Mouse (Mus musculus) liver, adult (tissue): ENCODE data around the gene Tmtc1.

Experiments
- GATA4 ChIP-seq: IDR thresholded peaks from 2 replicates; pipeline ENCODE4 v1.6.1; 2014; ENCODE audit warnings: mild to moderate bottlenecking, low read length; ENCODE audit not compliant: insufficient replicate concordance

The Tmtc1 gene

DNA sequence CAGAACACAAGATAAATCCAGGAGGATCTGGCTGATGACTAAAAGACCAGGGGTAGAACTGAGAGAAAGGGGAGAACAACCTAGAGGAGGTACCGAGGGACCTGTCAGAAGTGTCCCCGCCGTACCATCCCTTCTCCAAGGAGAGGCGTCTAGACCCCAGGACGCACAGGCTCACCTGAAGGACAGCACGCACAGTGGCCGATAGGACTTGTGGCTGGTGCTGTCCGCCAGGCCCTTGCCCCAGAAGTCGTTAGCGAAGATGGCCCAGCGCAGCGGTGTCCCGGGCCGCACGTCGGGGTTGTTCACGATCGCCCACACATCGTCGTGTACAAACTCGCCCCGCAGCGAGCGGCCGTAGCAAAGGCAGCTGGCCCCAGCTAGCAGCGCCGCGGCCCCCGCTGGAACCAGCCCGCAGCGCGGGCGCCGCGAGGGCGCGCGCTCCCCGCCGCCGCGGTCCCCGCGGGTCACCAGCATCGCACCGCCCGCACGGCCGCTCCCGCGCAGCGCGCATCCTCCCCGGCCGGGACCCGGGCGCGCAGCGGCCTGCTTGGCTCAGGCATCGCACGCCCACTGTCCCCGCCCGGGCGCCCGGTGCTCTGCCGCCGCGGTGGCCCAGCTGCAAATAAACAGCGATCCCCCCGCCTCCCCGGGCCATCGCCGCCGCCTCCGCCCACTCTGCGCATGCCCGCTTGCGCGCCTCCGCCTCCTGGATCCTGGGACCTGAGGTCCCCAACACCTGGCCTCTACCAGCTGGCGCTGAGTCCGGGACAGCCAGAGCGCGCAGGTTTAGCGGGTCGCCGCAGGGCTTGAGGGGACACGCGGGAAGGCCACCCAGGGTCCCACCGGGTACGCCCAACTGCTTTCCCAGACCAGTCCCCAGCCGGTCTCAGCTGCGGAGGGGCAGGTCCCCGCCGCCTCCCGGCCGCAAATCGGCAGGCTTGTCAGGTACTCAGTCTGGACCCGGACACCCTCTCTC, at the start of gene Tmtc1:
Tmtc1 (minus strand) TSS at position 664 of the 976 bp plus-strand sequence.
- TF ChIP-seq GATA4: no peak

GRCm38 (mm10) chr6:148491849-148492248, 47.7 kb upstream of the Tmtc1 start:
- TF ChIP-seq GATA4: no peak

- no peak for TF ChIP-seq GATA4
Measured at GRCm38 (mm10) chr6:148486756-148487155, 42.6 kb upstream of the Tmtc1 start.

DNA sequence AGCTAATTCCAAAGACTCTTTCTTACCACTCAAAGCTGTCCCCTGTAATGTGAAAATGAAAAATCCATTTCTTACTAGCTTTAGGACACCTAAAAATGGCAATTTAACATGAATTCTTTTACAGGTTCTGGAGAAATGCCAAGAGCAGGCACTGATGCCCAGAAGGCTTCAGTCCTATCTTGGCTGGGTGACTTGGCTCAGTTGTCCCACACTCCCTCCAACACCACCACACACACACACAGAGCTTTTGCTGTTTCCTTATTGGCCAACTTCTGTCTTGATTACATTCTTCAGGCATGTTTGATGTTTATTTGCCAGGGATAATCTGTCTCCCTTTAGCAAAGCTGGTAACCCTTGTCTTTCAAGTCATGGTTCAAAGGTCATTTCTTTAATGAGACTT, 37.7 kb upstream of the Tmtc1 start:
- no peak for TF ChIP-seq GATA4

DNA sequence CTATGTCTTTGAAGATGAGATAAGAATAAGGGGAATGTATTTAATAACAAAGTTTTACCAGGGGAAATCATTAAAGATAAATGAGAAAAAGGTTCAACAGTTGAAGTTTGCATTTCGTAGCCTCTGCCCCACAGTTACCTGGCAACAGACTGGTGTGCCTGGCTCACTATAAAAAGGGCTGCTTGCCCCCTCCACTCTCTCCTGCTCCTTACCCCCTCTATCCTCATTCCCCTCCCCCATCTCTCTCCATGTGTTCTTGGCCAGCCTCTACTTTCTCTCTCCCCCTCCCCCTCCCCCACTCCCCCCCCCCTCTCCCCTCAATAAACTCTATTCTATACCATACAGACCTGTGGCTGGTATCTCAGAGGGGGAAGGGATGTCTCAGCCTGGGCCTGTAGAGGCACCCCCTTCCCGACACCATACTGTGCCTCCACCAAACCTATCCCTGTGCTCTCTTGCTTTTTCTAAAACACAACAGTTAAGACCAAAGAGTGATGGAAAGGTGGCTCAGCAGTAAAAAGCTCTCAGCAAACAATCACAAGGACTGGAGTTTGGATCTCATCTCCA, 35.6 kb upstream of the Tmtc1 start:
- TF ChIP-seq GATA4: no peak

DNA sequence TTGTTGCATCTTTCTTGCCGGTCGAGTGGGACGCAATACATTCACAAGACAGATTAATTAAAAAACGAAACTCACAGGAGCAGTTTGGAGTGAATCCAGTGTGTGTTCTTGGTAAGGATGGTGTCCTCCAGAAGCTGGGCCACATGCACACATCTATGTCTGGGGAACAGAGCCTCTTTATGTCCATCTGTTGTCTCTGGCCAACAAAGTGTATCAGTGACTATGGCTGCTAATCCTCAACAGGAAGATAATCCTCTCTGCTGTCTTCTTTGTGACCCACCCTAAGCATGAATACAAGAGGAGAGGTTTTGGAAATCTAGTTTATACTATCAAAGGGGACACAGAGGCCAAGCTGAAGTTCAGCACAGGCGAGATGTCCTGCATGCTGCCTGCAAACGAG, 34.2 kb upstream of the Tmtc1 start:
- TF ChIP-seq GATA4: no peak

DNA sequence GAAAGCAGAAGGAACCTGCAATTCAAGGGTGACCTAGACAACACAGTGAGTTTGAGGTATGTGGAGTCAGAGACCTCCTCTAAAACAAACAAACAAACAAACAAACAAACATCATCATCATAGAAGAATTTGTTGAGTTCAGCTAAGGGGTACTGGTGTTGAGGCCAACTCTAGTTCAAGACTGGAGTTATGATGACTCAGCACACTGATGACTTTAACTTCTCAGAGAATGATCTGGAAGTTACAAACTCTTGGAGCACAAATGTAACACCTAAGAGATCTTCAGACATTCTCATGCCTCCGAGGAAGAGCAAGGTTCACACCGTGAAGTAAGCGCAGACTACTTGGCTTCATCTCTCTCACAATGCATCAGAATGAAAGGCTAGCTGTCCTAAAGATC, 28.1 kb upstream of the Tmtc1 start:
- TF ChIP-seq GATA4: no peak

DNA sequence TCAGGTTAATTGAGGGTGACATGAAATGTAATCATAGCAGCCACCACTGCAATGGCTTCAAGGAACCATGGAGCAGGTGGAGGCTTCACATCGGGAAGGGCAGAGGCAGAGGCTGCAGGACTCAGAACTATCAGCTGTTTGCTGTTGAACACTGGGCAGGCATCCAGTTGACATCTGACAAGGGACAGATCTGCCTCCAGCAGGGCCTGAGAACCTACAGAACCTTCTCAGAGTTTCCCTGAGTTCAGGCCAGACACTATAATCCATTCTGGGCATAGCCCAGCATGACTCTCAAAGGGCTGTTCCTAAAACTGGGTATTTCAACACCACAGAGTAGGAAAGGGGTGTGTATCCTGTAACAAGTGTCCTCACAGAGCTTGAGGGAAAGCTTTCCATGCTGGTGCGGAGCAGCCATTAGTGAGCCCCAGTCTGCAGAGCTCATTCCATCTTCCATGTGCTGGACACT, 23.8 kb upstream of the Tmtc1 start:
- no peak for TF ChIP-seq GATA4

GRCm38 (mm10) chr6:148467170-148467921, 23.2 kb upstream of the Tmtc1 start:
- no peak for TF ChIP-seq GATA4

DNA sequence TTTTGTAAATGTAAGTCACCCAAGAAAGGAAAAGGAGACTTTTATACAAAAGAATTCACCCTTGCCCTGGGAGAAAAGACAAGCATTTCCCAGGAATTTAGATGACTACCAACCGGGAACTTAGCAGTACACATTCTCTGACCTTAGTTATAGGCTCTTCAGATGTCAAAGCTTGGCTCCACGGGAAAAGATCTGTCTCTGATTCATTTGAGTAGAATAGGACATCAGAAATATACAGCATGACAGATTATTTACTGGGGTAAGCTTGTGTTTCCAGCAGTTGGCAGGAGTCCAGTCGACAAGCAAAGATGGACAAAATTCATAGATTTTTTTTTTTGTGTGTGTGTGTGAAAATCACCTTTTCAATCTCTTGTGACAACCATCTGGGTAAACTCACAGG, 15.4 kb upstream of the Tmtc1 start:
- TF ChIP-seq GATA4: no peak

DNA sequence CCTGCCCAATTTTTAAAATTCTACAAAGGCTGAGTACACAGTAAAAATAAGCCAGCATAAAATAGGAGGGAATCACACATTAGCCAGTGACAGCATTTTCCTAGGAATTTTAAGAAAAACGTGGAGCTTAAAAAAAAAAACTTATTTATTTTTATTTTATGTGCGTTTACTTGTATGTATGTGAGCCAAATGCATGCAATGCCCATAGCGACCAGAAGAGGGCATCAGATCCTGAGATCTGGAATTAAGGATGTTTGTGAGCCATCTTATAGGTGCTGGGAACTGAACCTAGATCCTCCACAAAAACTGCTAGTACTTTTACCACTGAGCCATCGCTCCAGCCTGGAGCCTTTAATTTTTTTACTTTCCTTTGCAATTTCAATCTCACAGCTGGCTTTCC, 11.3 kb upstream of the Tmtc1 start:
- no peak for TF ChIP-seq GATA4

- TF ChIP-seq GATA4: no peak
Measured at GRCm38 (mm10) chr6:148454740-148455139, 10.6 kb upstream of the Tmtc1 start.

GRCm38 (mm10) chr6:148448151-148448550, 4.0 kb upstream of the Tmtc1 start:
- TF ChIP-seq GATA4: no peak

DNA sequence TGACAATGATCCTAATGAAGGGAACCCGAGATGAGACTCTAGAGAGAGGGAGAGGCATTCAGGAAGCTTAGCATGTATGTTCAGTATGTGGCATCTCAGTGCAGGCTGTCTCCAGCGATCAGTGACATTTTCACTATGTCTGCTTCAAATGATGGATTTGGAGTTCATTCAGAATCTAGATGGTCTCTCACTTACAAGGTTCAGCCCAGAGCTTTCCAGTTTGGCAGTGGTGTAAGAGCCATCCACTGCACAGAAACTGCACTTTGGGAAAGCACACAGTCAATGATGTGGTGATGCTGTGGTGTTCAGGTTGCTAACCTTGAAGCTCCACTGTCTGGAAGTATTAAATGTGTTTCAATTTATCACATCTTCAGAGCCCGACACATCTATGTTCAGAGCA, 1.9 kb upstream of the Tmtc1 start:
- TF ChIP-seq GATA4: no peak

DNA sequence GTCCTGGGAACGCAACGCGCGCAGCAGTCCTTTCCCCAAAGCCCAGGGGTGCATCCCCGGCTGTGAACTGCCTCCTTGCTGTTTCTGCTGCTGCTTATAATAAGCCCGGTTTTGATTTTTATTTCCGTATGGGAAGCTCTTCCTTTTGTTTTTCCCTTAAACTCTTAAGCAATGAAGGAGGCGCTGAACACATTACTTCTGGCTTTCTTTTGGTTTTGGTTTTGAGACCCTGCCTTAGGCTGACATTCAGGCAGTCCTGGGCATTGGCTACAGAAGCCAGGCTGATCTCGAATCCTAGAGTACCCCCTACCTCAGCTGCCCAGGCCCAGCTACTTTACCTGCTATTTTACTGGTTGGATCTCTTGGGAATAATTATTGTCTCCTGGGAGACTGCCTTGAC, 607 bp upstream of the Tmtc1 start:
- TF ChIP-seq GATA4: no peak

DNA sequence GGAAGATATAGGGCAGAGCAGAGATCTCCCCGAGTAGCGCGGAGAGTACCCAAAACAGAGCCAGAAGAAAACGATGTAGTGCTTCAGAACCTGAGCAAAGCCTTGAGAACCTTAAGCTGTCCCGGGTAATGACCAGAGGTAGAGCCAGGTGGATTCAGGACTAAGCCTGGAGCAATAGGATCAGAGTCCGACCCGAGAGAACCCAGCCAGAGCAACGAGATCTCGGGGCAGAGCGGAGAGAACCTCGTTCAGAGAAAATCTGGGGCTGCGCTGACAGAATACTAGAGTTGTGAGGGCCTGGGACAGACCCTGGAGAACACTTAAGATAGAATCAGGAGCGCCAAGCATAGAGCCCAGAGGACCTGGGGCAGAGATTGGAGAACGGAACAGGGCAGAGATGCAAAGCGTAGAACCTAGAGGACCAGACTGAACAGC, 881 bp downstream of the Tmtc1 start:
- no peak for TF ChIP-seq GATA4
